Mouse (Mus musculus): ENCODE data around the gene Zbtb8os. TPM values are rescaled to one million over a fixed set of nuclear protein-coding genes. Genes with fewer than 3 reads are reported as not detected.

Zbtb8os gene
- polyA plus RNA-seq (2014; fragmentation: Nextera tagmentation; extraction: Ambion mirVana): 45.5 and 48.1 TPM in 2 replicates

DNA sequence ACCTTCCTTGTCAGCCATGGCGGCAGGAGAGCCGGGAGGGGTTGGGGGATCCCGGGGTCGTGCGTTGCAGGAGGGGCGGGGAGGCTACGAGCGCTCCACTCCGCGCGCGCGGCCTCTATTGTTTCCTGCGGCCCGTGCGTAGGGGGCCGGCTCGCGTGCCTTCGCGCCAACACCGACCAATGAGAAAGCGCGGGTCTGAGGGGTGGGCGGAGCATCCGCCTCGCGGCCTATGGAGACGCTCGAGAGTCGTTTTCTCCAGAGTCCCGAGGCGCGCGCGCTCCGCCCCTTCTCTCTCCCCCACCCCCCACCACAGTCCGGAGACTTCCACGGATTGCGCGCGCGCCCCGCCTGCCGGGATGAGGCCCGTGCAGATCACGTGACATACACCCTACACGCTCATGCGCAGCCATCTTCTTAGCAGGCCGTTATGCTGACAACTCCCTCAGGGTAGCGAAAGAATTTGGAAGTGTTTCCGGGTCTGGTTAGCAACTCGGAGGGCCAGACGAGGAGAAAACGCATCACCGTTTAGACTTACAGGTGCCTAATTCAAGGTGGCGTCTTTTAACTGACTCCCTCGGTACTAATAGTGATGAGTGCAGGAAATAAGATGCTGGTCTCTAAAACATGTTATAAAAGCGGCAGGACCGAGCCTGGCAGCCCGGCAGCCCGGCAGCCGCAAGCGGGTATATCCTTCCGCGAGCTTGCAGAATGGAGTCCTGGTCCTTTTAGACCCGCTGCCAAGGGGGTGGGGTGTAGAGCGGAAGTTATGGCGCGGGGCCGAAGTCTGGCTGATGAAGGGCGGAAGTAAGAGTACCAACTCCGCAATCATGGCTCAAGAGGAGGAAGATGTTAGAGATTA is at the start of gene Zbtb8os, which contains the start of gene Rbbp4:
Gene Zbtb8os (plus strand): TSS at position 480 of the 859 bp plus-strand sequence.
Gene Rbbp4 (minus strand): TSS at position 155 of the 859 bp plus-strand sequence.
- under 1% methylated on average over 73 of the region's 73 CpGs for WGBS
- Histone ChIP-seq H3K4me3 (ENCODE audit: control insufficient read depth in 1 of 2, insufficient read depth in 1 of 2, low read depth in 1 of 2, low read length in 2 of 2) (peak within 1 kb of the TSS; percentile 93 to 99), H3K9ac (ENCODE audit: low read length) (peak within 1 kb of the TSS; percentile 98), H3K4me2 (ENCODE audit: low read length) (peak within 1 kb of the TSS; percentile 91), H3K36me3 (ENCODE audit: control insufficient read depth, insufficient read depth, low read length) (peaks cover 35% of the 10 kb centered on the region), H3K9me3 (ENCODE audit: control insufficient read depth, low read length) (no peaks in the 10 kb centered on the region), H3K4me1 (ENCODE audit: control insufficient read depth in 2 of 2, insufficient read depth in 2 of 2, low read length in 2 of 2) (peaks cover 2 to 33% of the 10 kb centered on the region in 2 experiments), H3K27ac (replicated peaks in 1 of 2; ENCODE audit: control insufficient read depth in 1 of 2, insufficient read depth in 1 of 2, low read depth in 2 of 2, low read length in 2 of 2) (peak within 1 kb of the TSS; percentile 98 to 99), H3K27me3 (ENCODE audit: control insufficient read depth, insufficient read depth, low read length) (no peaks in the 10 kb centered on the region)
- ATAC-seq (ENCODE audit: insufficient number of reproducible peaks, insufficient read depth, low FRiP score, low read depth): peak; percentile 99

DNA sequence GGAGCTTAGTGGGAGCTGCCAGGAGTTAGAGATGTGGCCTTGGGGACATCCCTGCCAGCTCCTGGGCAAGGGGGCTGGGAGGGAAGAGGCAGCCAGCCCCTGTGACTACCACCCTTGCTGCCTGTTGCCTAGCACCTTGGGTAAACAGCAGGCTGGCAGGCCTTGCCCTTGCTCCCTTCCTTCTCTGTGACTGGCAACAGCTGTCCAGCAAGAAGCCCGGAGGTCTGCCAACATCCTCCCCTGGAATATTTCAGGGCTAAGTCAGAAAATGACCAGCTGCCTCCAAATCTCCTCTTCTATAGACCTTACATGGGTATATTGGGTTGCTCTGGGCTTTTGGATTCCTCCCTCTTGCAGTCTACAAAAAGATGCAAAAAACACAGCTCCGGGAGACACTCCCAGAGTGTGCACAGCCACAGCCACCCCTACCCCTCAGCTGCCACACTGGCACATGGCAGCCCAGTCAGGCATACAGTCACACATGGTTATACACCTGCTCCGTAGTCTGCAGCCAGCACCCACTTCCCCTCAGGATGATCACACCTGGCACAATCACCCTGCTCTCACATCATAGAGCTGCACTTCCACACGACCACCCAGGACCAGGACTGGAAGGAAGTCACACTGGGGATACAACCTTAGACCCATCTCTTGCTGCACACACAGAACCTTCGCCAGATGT is 49.4 kb upstream of the Zbtb8os start:
- H3K36me3 ChIP-seq (ENCODE audit: control insufficient read depth, insufficient read depth, low read length): no peaks in the 10 kb centered on the region
- peaks cover 6 to 12% of the 10 kb centered on the region in 2 experiments; a peak in 3 of 4 replicates for H3K4me1 ChIP-seq (ENCODE audit: control insufficient read depth in 2 of 2, insufficient read depth in 2 of 2, low read length in 2 of 2)
- no peak overlapping the region for H3K27ac ChIP-seq (replicated peaks in 1 of 2; ENCODE audit: control insufficient read depth in 1 of 2, insufficient read depth in 1 of 2, low read depth in 2 of 2, low read length in 2 of 2)
- peaks cover 13% of the 10 kb centered on the region for H3K27me3 ChIP-seq (ENCODE audit: control insufficient read depth, insufficient read depth, low read length)
- 55% methylated on average over 5 of the region's 5 CpGs for WGBS
- ATAC-seq (ENCODE audit: insufficient number of reproducible peaks, insufficient read depth, low FRiP score, low read depth): no peak
- no peaks in the 10 kb centered on the region for H3K9me3 ChIP-seq (ENCODE audit: control insufficient read depth, low read length)
- H3K4me2 ChIP-seq (ENCODE audit: low read length): peak overlapping the region; percentile 99
- no peak overlapping the region; the same call in 1 of the 2 replicates for H3K9ac ChIP-seq (ENCODE audit: low read length)
- peak overlapping the region; percentile 54 to 56; a peak in 2 of 4 replicates for H3K4me3 ChIP-seq (ENCODE audit: control insufficient read depth in 1 of 2, insufficient read depth in 1 of 2, low read depth in 1 of 2, low read length in 2 of 2)

DNA sequence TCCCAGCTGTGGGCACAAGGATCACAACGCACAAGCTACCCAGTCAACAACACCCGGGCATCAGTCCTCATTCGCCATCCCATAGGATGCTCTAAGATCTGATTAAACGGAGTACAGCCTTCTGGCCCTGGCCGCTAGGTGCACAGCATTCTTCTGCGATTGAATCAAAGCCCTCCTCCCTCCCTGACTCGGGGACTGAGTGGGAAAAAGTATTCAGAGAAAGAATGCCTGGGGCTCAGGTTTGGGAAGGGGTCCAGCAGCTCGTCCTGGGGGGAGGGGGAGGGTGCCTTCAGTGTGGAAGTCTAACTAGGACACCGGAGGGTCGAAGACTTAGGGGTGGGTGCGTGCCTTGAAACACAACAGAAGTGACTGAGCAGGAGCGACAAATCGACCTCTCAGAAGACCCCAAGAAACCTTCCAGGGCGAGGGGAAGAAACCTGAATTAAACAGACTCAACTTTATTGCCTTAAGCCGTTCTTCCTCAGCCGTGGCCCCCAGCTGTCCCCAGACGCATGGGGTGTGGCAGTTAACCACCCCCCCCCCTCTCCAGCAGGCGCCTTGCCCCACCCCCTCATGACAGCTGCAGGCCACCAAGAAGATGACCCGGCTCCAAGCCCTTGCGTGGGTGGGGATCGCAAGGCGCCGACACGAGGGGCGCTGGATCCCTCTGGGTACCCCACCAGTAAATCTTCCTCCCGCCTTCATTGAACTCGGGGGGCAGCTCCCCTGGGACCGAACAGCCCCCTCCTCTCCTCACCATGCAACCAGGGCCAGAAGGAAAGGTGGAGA is 48.6 kb upstream of the Zbtb8os start:
- no peak for ATAC-seq (ENCODE audit: insufficient number of reproducible peaks, insufficient read depth, low FRiP score, low read depth)
- Histone ChIP-seq H3K9ac (ENCODE audit: low read length) (peak overlapping the region; percentile 76), H3K36me3 (ENCODE audit: control insufficient read depth, insufficient read depth, low read length) (no peaks in the 10 kb centered on the region), H3K4me3 (ENCODE audit: control insufficient read depth in 1 of 2, insufficient read depth in 1 of 2, low read depth in 1 of 2, low read length in 2 of 2) (peak overlapping the region; percentile 54 to 56), H3K4me2 (ENCODE audit: low read length) (peak overlapping the region; percentile 99), H3K27me3 (ENCODE audit: control insufficient read depth, insufficient read depth, low read length) (peaks cover 13% of the 10 kb centered on the region), H3K27ac (replicated peaks in 1 of 2; ENCODE audit: control insufficient read depth in 1 of 2, insufficient read depth in 1 of 2, low read depth in 2 of 2, low read length in 2 of 2) (no peak overlapping the region), H3K4me1 (ENCODE audit: control insufficient read depth in 2 of 2, insufficient read depth in 2 of 2, low read length in 2 of 2) (peaks cover 6 to 12% of the 10 kb centered on the region in 2 experiments; a peak in 3 of 4 replicates), H3K9me3 (ENCODE audit: control insufficient read depth, low read length) (no peaks in the 10 kb centered on the region)
- 2% methylated on average over 24 of the region's 28 CpGs for WGBS

DNA sequence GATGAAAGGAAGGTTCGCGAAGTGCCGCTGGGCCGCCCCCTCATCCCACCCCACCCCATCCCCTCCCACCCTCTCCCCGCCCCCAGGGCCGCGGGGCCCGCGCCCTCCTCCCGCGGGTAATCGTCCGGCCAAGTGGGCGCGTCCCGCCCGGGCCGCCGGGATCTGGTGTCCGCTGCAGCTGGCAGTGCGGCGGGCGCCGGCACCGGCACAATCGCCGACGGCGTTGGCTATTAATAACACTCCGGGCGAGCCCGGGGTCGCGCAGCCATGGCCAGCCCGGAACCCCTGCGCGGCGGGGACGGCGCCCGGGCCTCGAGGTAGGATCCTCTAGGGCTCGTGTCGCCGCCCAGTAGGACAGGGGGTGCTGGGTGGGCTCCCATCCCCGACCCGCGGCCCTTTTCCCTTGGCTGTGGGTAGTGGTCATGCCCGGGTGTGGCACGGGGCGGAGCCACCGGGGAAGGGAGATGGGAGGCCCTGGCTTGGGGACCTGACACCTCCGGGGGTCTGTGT is 48.0 kb upstream of the Zbtb8os start, which contains the start of gene Sync:
Gene Sync (plus strand): TSS at position 146 of the 510 bp plus-strand sequence.
- Histone ChIP-seq H3K27ac (replicated peaks in 1 of 2; ENCODE audit: control insufficient read depth in 1 of 2, insufficient read depth in 1 of 2, low read depth in 2 of 2, low read length in 2 of 2) (0 out of 4 replicates have a peak within 1 kb of the TSS, but pooled peaks of 1 of the 2 experiments have one; percentile 30), H3K36me3 (ENCODE audit: control insufficient read depth, insufficient read depth, low read length) (no peaks in the 10 kb centered on the region), H3K9ac (ENCODE audit: low read length) (peak within 1 kb of the TSS; percentile 76), H3K4me2 (ENCODE audit: low read length) (peak within 1 kb of the TSS; percentile 99), H3K4me1 (ENCODE audit: control insufficient read depth in 2 of 2, insufficient read depth in 2 of 2, low read length in 2 of 2) (peaks cover 6 to 12% of the 10 kb centered on the region in 2 experiments; a peak in 3 of 4 replicates), H3K9me3 (ENCODE audit: control insufficient read depth, low read length) (no peaks in the 10 kb centered on the region), H3K4me3 (ENCODE audit: control insufficient read depth in 1 of 2, insufficient read depth in 1 of 2, low read depth in 1 of 2, low read length in 2 of 2) (peak within 1 kb of the TSS; percentile 54 to 56), H3K27me3 (ENCODE audit: control insufficient read depth, insufficient read depth, low read length) (peaks cover 13% of the 10 kb centered on the region)
- 2% methylated on average over 52 of the region's 53 CpGs for WGBS
- ATAC-seq (ENCODE audit: insufficient number of reproducible peaks, insufficient read depth, low FRiP score, low read depth): peak; percentile 41; the same call in 1 of the 2 replicates

DNA sequence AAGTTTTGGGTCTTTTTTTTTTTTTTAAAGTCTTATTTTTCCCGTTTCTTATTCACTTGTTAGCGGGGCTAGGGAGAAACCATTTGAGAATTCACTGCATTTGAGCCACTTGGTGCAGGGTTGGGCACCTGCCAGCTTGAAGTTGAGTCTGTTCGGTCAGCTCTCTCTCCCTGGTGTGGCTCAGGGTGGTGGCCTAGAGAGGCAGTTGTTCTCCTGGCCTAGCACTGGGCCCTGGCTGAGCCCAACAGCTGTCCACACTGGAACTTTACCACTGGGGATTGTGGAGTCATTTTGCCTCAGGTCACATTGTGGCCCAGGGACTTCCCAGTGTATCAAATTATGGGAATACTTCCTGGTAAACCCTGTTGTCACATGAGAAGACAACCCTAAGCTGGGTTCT is 47.4 kb upstream of the Zbtb8os start:
- peak overlapping the region; percentile 99 for H3K4me2 ChIP-seq (ENCODE audit: low read length)
- H3K9ac ChIP-seq (ENCODE audit: low read length): peak overlapping the region; percentile 76
- WGBS: 28% methylated on average over 3 of the region's 3 CpGs
- no peaks in the 10 kb centered on the region for H3K36me3 ChIP-seq (ENCODE audit: control insufficient read depth, insufficient read depth, low read length)
- peak overlapping the region in 1 of 2 experiments; percentile 56; a peak in 2 of 4 replicates for H3K4me3 ChIP-seq (ENCODE audit: control insufficient read depth in 1 of 2, insufficient read depth in 1 of 2, low read depth in 1 of 2, low read length in 2 of 2)
- no peaks in the 10 kb centered on the region for H3K9me3 ChIP-seq (ENCODE audit: control insufficient read depth, low read length)
- no peak for ATAC-seq (ENCODE audit: insufficient number of reproducible peaks, insufficient read depth, low FRiP score, low read depth)
- peaks cover 13% of the 10 kb centered on the region for H3K27me3 ChIP-seq (ENCODE audit: control insufficient read depth, insufficient read depth, low read length)
- no peak overlapping the region for H3K27ac ChIP-seq (replicated peaks in 1 of 2; ENCODE audit: control insufficient read depth in 1 of 2, insufficient read depth in 1 of 2, low read depth in 2 of 2, low read length in 2 of 2)
- H3K4me1 ChIP-seq (ENCODE audit: control insufficient read depth in 2 of 2, insufficient read depth in 2 of 2, low read length in 2 of 2): peaks cover 6 to 12% of the 10 kb centered on the region in 2 experiments; a peak in 3 of 4 replicates

DNA sequence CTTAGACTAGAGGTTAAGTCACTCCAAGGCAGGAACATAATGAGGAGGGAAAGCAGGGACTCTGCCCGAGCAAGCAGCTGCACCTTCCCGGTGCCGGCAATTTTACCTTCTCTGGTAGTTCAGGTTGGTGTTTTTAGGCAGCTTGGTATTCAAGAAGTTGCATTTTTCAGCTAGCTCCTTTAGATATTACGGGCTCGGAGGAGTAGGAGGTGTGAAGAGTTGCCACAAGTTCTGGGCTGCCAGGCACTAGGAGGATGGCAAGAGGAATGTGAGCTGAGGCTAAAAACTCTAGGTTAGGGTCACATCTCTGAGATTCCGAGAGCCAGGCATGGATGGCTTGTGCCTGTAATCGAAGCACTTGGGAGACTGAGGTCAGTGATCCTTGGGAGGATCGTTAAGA is 45.8 kb upstream of the Zbtb8os start:
- ATAC-seq (ENCODE audit: insufficient number of reproducible peaks, insufficient read depth, low FRiP score, low read depth): no peak
- peaks cover 13% of the 10 kb centered on the region for H3K27me3 ChIP-seq (ENCODE audit: control insufficient read depth, insufficient read depth, low read length)
- H3K9me3 ChIP-seq (ENCODE audit: control insufficient read depth, low read length): no peaks in the 10 kb centered on the region
- no peak overlapping the region for H3K27ac ChIP-seq (replicated peaks in 1 of 2; ENCODE audit: control insufficient read depth in 1 of 2, insufficient read depth in 1 of 2, low read depth in 2 of 2, low read length in 2 of 2)
- H3K36me3 ChIP-seq (ENCODE audit: control insufficient read depth, insufficient read depth, low read length): no peaks in the 10 kb centered on the region
- H3K9ac ChIP-seq (ENCODE audit: low read length): no peak overlapping the region
- H3K4me1 ChIP-seq (ENCODE audit: control insufficient read depth in 2 of 2, insufficient read depth in 2 of 2, low read length in 2 of 2): peaks cover 13 to 18% of the 10 kb centered on the region in 2 experiments; a peak in 3 of 4 replicates
- 83% methylated on average over 8 of the region's 8 CpGs for WGBS
- no peak overlapping the region for H3K4me2 ChIP-seq (ENCODE audit: low read length)
- no peak overlapping the region for H3K4me3 ChIP-seq (ENCODE audit: control insufficient read depth in 1 of 2, insufficient read depth in 1 of 2, low read depth in 1 of 2, low read length in 2 of 2)

All from heart, embryonic 14.5 days (tissue).